Mouse (Mus musculus): ENCODE measurements around the gene Rala. TPM values are rescaled to one million over a fixed set of nuclear protein-coding genes. Genes with fewer than 3 reads are reported as not detected.

The Rala gene
- total and polyA plus RNA-seq, 3 experiments: 26.7 to 45.3 (median 31.1) TPM

DNA sequence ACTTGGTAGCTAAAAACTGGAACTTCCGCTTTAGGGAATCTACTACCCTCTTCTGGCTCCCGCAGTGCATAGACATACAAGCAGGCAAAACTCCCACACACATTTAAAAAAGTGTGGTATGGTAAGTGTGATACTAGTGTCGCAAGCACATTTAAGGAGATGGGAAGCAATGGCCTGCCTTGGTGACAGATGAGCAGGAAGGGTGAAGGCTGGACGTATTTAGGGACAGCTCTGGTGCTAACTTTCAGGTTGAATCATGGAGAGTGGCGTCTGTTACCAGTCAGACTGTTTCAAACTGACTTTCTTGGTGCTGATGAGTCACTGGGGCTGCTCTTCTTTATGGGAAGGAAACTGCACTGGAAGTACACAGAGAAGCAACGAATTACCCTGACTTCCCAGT is 52.5 kb downstream of the Rala start:
- in situ Hi-C loops (cut with MboI; ENCODE audit: low pct_ligation_motif_present, low pct_unique_long_range_greater_than_20kb, low sequenced_read_pairs): no loop called here
- dilution Hi-C loops (cut with MboI; ENCODE audit: extremely low pct_ligation_motif_present, extremely low pct_unique_long_range_greater_than_20kb, low sequenced_read_pairs): no loop called here

DNA sequence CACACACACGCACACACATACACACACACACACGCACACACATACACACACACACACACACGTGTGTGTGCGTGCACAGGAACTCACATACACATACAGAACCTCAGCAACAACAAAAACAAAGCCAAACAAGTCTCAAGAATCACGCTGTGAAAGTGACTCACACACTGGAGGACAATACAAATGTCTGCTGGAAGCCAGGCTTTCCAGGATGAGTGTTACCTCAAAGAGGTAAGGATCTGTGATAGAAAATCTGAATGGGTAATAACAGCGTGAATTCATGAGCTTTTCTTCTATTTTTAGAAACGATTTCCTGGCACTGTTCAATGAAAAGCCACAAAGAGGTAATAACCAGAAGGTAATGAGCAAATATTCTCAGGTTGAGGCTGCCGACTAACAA is 59.8 kb downstream of the Rala start:
- in situ Hi-C loops (cut with MboI; ENCODE audit: low pct_ligation_motif_present, low pct_unique_long_range_greater_than_20kb, low sequenced_read_pairs): no loop called here

More for the DNA sequence above, 52.5 kb downstream of the Rala start:
- Histone ChIP-seq H3K27ac (ENCODE audit: insufficient read depth, low read depth) (no peak overlapping the region), H3K79me2 (replicated peaks; ENCODE audit: control insufficient read depth, extremely low read depth, insufficient read depth, poor library complexity, severe bottlenecking) (no peaks in the 10 kb centered on the region), H3K4me2 (ENCODE audit: insufficient read depth, low read depth, poor library complexity, severe bottlenecking) (no peak overlapping the region), H3K4me1 (ENCODE audit: control insufficient read depth in 1 of 2, insufficient read depth in 2 of 2) (no peaks in the 10 kb centered on the region), H3K36me3 (replicated peaks in 1 of 2; ENCODE audit: control insufficient read depth in 1 of 2, insufficient read depth in 1 of 2, low read length in 1 of 2) (peaks cover 8 to 57% of the 10 kb centered on the region in 2 experiments), H3K9me3 (replicated peaks; ENCODE audit: low read length) (no peaks in the 10 kb centered on the region), H3K4me3 (replicated peaks in 1 of 3; ENCODE audit: low read depth in 2 of 3, low read length in 2 of 3, poor library complexity in 1 of 3) (no peak overlapping the region), H3K27me3 (replicated peaks) (no peaks in the 10 kb centered on the region), H3K9ac (ENCODE audit: insufficient read depth, low read depth) (no peak overlapping the region)
- no peak for DNase-seq (ENCODE audit: extremely low read depth)
- TF ChIP-seq ZMIZ1 (IDR thresholded peaks at IDR 0.05; ENCODE audit: low read depth, low read length) (no peak), IRF4 (IDR thresholded peaks at IDR 0.05; ENCODE audit: low read depth, low read length) (0 out of 2 replicates have a peak, but pooled peaks have one; percentile 24), CTCF (conservative IDR thresholded peaks at IDR 0.05 in 1 of 2, IDR thresholded peaks at IDR 0.05 in 1 of 2; ENCODE audit: low read depth in 2 of 2, low read length in 2 of 2) (no peak)

DNA sequence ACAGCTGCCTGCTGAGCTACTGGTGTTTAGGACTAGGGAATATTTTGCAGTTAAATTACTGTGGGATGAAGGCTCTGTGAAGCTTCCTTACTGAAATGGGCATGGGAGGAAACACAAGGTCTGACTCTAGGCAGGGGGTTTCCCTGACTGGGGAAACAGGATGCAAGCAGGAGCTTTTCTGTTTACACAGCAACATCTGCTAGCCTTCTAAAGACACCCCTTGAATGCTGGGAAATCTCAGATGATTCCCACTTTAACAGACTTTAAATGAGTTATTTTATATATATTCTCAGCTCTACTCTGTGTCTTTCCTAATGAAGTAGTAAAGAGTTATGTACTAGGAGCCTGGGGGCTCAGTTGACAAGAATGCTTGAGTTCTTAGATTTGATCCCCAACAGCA is 65.0 kb downstream of the Rala start:
- dilution Hi-C loops (cut with MboI; ENCODE audit: extremely low pct_ligation_motif_present, extremely low pct_unique_long_range_greater_than_20kb, low sequenced_read_pairs) (no loop called here), in situ Hi-C loops (cut with MboI; ENCODE audit: low pct_ligation_motif_present, low pct_unique_long_range_greater_than_20kb, low sequenced_read_pairs) (no loop called here)
- no peaks in the 10 kb centered on the region for H3K27me3 ChIP-seq (replicated peaks)
- H3K36me3 ChIP-seq (replicated peaks in 1 of 2; ENCODE audit: control insufficient read depth in 1 of 2, insufficient read depth in 1 of 2, low read length in 1 of 2): peaks cover 0 to 7% of the 10 kb centered on the region in 2 experiments
- no peaks in the 10 kb centered on the region for H3K79me2 ChIP-seq (replicated peaks; ENCODE audit: control insufficient read depth, extremely low read depth, insufficient read depth, poor library complexity, severe bottlenecking)
- H3K4me3 ChIP-seq (replicated peaks in 1 of 3; ENCODE audit: low read depth in 2 of 3, low read length in 2 of 3, poor library complexity in 1 of 3): no peak overlapping the region
- TF ChIP-seq ZC3H11A (IDR thresholded peaks at IDR 0.05; ENCODE audit: low read depth, low read length) (no peak), ELF1 (IDR thresholded peaks at IDR 0.05; ENCODE audit: low read depth, low read length) (no peak), MEF2A (IDR thresholded peaks at IDR 0.05; ENCODE audit: borderline replicate concordance, low read depth, low read length) (no peak), EP300 (IDR thresholded peaks at IDR 0.05; ENCODE audit: low read length) (no peak), USF2 (conservative IDR thresholded peaks at IDR 0.05; ENCODE audit: low read depth, low read length) (no peak), ETS1 (conservative IDR thresholded peaks at IDR 0.05; ENCODE audit: low read depth, low read length) (no peak), KAT2A (IDR thresholded peaks at IDR 0.05; ENCODE audit: insufficient replicate concordance, low read length) (no peak), MAZ (IDR thresholded peaks at IDR 0.05; ENCODE audit: low read depth, low read length) (no peak)
- peaks cover 5% of the 10 kb centered on the region for H3K9me3 ChIP-seq (replicated peaks; ENCODE audit: low read length)
- H3K4me1 ChIP-seq (ENCODE audit: control insufficient read depth in 1 of 2, insufficient read depth in 2 of 2): peaks cover 0 to 21% of the 10 kb centered on the region in 2 experiments; a peak in 2 of 4 replicates
- no peak overlapping the region for H3K9ac ChIP-seq (ENCODE audit: insufficient read depth, low read depth)
- no peak overlapping the region for H3K4me2 ChIP-seq (ENCODE audit: insufficient read depth, low read depth, poor library complexity, severe bottlenecking)
- H3K27ac ChIP-seq (ENCODE audit: insufficient read depth, low read depth): no peak overlapping the region
- peak; percentile 17 for DNase-seq (ENCODE audit: extremely low read depth)

More for the DNA sequence above, 59.8 kb downstream of the Rala start:
- Histone ChIP-seq H3K9me3 (replicated peaks; ENCODE audit: low read length) (no peaks in the 10 kb centered on the region), H3K9ac (ENCODE audit: insufficient read depth, low read depth) (no peak overlapping the region), H3K79me2 (replicated peaks; ENCODE audit: control insufficient read depth, extremely low read depth, insufficient read depth, poor library complexity, severe bottlenecking) (no peaks in the 10 kb centered on the region), H3K27me3 (replicated peaks) (no peaks in the 10 kb centered on the region), H3K27ac (ENCODE audit: insufficient read depth, low read depth) (no peak overlapping the region), H3K4me1 (ENCODE audit: control insufficient read depth in 1 of 2, insufficient read depth in 2 of 2) (peaks cover 0 to 6% of the 10 kb centered on the region in 2 experiments; a peak in 1 of 4 replicates), H3K36me3 (replicated peaks in 1 of 2; ENCODE audit: control insufficient read depth in 1 of 2, insufficient read depth in 1 of 2, low read length in 1 of 2) (peaks cover 5 to 28% of the 10 kb centered on the region in 2 experiments), H3K4me2 (ENCODE audit: insufficient read depth, low read depth, poor library complexity, severe bottlenecking) (no peak overlapping the region), H3K4me3 (replicated peaks in 1 of 3; ENCODE audit: low read depth in 2 of 3, low read length in 2 of 3, poor library complexity in 1 of 3) (no peak overlapping the region)
- no peak for DNase-seq (ENCODE audit: extremely low read depth)
- TF ChIP-seq BHLHE40 (IDR thresholded peaks at IDR 0.05; ENCODE audit: low read depth, low read length) (no peak), POLR2AphosphoS2 (IDR thresholded peaks at IDR 0.05; ENCODE audit: low read depth, low read length) (no peak), JUN (IDR thresholded peaks at IDR 0.05; ENCODE audit: insufficient read depth, low read depth, low read length) (no peak), NRF1 (IDR thresholded peaks at IDR 0.05; ENCODE audit: low read depth, low read length) (no peak), SIN3A (IDR thresholded peaks at IDR 0.05; ENCODE audit: low read length) (no peak), ETS1 (conservative IDR thresholded peaks at IDR 0.05; ENCODE audit: low read depth, low read length) (no peak), PAX5 (IDR thresholded peaks at IDR 0.05; ENCODE audit: low read length) (no peak), HCFC1 (IDR thresholded peaks at IDR 0.05; ENCODE audit: low read depth, low read length) (no peak), IRF4 (IDR thresholded peaks at IDR 0.05; ENCODE audit: low read depth, low read length) (no peak), MAZ (IDR thresholded peaks at IDR 0.05; ENCODE audit: low read depth, low read length) (no peak), NELFE (IDR thresholded peaks at IDR 0.05; ENCODE audit: low read depth, low read length) (no peak), ZKSCAN1 (IDR thresholded peaks at IDR 0.05; ENCODE audit: borderline replicate concordance, low read depth, low read length) (no peak), ZMIZ1 (IDR thresholded peaks at IDR 0.05; ENCODE audit: low read depth, low read length) (no peak), USF2 (conservative IDR thresholded peaks at IDR 0.05; ENCODE audit: low read depth, low read length) (no peak), MEF2A (IDR thresholded peaks at IDR 0.05; ENCODE audit: borderline replicate concordance, low read depth, low read length) (no peak), UBTF (IDR thresholded peaks at IDR 0.05; ENCODE audit: low read depth, low read length) (no peak), USF1 (IDR thresholded peaks at IDR 0.05; ENCODE audit: low read depth, low read length) (no peak), MAFK (IDR thresholded peaks at IDR 0.05; ENCODE audit: insufficient replicate concordance, low read length) (no peak)
- dilution Hi-C loops (cut with MboI; ENCODE audit: extremely low pct_ligation_motif_present, extremely low pct_unique_long_range_greater_than_20kb, low sequenced_read_pairs): no loop called here

All from CH12.LX (cell line).